Mouse (Mus musculus) hindbrain, embryonic 12.5 days (tissue): ENCODE measurements around the gene Maip1. TPM values are rescaled to one million over a fixed set of nuclear protein-coding genes. Genes with fewer than 3 reads are reported as not detected.

Source experiments
- ATAC-seq: fragments of 200-750 bp; cut with Nextera tagmentation; 2 replicates; pipeline ENCODE4 v1.8.0; 2017; ENCODE audit warnings: moderate TSS enrichment; ENCODE audit not compliant: low FRiP score
- H3K27ac ChIP-seq: fragments of 300-500 bp; sonication (generic); 2 replicates; pipeline ENCODE4 v1.5.1; 2016; ENCODE audit warnings: mild to moderate bottlenecking
- H3K27me3 ChIP-seq: fragments of 300-500 bp; sonication (generic); 2 replicates; pipeline ENCODE4 v1.6.1; 2016; ENCODE audit warnings: mild to moderate bottlenecking
- H3K36me3 ChIP-seq: fragments of 300-500 bp; sonication (generic); 2 replicates; pipeline ENCODE4 v1.6.1; 2016; ENCODE audit warnings: mild to moderate bottlenecking
- H3K4me1 ChIP-seq: fragments of 300-500 bp; sonication (generic); 2 replicates; pipeline ENCODE4 v1.6.1; 2016
- H3K4me2 ChIP-seq: fragments of 300-500 bp; sonication (generic); replicated peaks from 2 replicates; pipeline ENCODE4 v1.6.1; 2016; ENCODE audit warnings: mild to moderate bottlenecking
- H3K4me3 ChIP-seq: fragments of 300-500 bp; sonication (generic); 2 replicates; pipeline ENCODE4 v1.5.1; 2016; ENCODE audit warnings: mild to moderate bottlenecking
- H3K9ac ChIP-seq: fragments of 300-500 bp; sonication (generic); 2 replicates; pipeline ENCODE4 v1.6.1; 2016; ENCODE audit warnings: mild to moderate bottlenecking, moderate library complexity
- H3K9me3 ChIP-seq: fragments of 300-500 bp; sonication (generic); replicated peaks from 2 replicates; pipeline ENCODE4 v1.6.1; 2016; ENCODE audit warnings: mild to moderate bottlenecking
- WGBS: fragments of 180-500 bp; shearing (Covaris S2); methylation state at CpG from one replicate; pipeline ENCODE4 v1.1.7; 2016; 5-methylcytosine and 5-hydroxymethylcytosine counted together
- polyA plus RNA-seq: library from polyadenylated mRNA; unstranded; fragments of >200 nt; fragmentation: Nextera tagmentation; extraction: Ambion mirVana; gene quantifications from 2 replicates; pipeline ENCODE4 v1.2.1, GENCODE M21; 2016

Gene Maip1
- polyA plus RNA-seq, 1 experiment from 2014 or later, result 18.3 TPM

GRCm38 (mm10) chr1:57390993-57391790 is 14.9 kb upstream of the Maip1 start:
- WGBS, result 92% methylated on average over 4 of the region's 4 CpGs
- Histone ChIP-seq H3K36me3 (peaks cover 14% of the 10 kb centered on the region), H3K4me3 (no peak overlapping the region), H3K27ac (no peak overlapping the region), H3K27me3 (no peaks in the 10 kb centered on the region), H3K9ac (no peak overlapping the region), H3K4me1 (no peaks in the 10 kb centered on the region), H3K4me2 (no peak overlapping the region), H3K9me3 (no peaks in the 10 kb centered on the region)
- ATAC-seq, result no peak

- 85% methylated on average over 4 of the region's 4 CpGs for WGBS
- Histone ChIP-seq H3K9ac (no peak overlapping the region), H3K27me3 (no peaks in the 10 kb centered on the region), H3K4me1 (no peaks in the 10 kb centered on the region), H3K4me2 (no peak overlapping the region), H3K27ac (no peak overlapping the region), H3K36me3 (peaks cover 20% of the 10 kb centered on the region), H3K4me3 (no peak overlapping the region), H3K9me3 (no peaks in the 10 kb centered on the region)
- no peak for ATAC-seq
Measured at GRCm38 (mm10) chr1:57392417-57392816, 13.7 kb upstream of the Maip1 start.

- Histone ChIP-seq H3K27me3 (no peaks in the 10 kb centered on the region), H3K4me3 (no peak overlapping the region), H3K36me3 (peaks cover 23% of the 10 kb centered on the region), H3K4me1 (no peaks in the 10 kb centered on the region), H3K9me3 (no peaks in the 10 kb centered on the region), H3K27ac (no peak overlapping the region), H3K9ac (no peak overlapping the region), H3K4me2 (no peak overlapping the region)
- no peak for ATAC-seq
- WGBS, result 69% methylated on average over 3 of the region's 3 CpGs
Measured at GRCm38 (mm10) chr1:57394051-57394450, 12.1 kb upstream of the Maip1 start.

GRCm38 (mm10) chr1:57400321-57400720 is 5.8 kb upstream of the Maip1 start:
- H3K4me2 ChIP-seq, result no peak overlapping the region
- no peak overlapping the region for H3K4me3 ChIP-seq
- ATAC-seq, result no peak
- H3K4me1 ChIP-seq, result peaks cover under 1% of the 10 kb centered on the region; the same call in 1 of the 2 replicates
- H3K27ac ChIP-seq, result no peak overlapping the region
- peaks cover 29% of the 10 kb centered on the region for H3K36me3 ChIP-seq
- no peaks in the 10 kb centered on the region for H3K27me3 ChIP-seq
- H3K9me3 ChIP-seq, result no peaks in the 10 kb centered on the region
- WGBS, result 86% methylated on average over 2 of the region's 2 CpGs
- no peak overlapping the region for H3K9ac ChIP-seq

- Histone ChIP-seq H3K27ac (no peak overlapping the region), H3K9ac (no peak overlapping the region), H3K4me2 (no peak overlapping the region), H3K4me3 (no peak overlapping the region), H3K27me3 (no peaks in the 10 kb centered on the region), H3K4me1 (peaks cover 5% of the 10 kb centered on the region; the same call in 1 of the 2 replicates), H3K36me3 (peaks cover 27% of the 10 kb centered on the region), H3K9me3 (no peaks in the 10 kb centered on the region)
- ATAC-seq, result no peak
- WGBS, result 96% methylated on average over 2 of the region's 2 CpGs
Measured at GRCm38 (mm10) chr1:57400877-57401276, 5.3 kb upstream of the Maip1 start.

GRCm38 (mm10) chr1:57402116-57402515 is 4.0 kb upstream of the Maip1 start:
- no peak for ATAC-seq
- no peaks in the 10 kb centered on the region for H3K9me3 ChIP-seq
- H3K9ac ChIP-seq, result no peak overlapping the region
- H3K27ac ChIP-seq, result no peak overlapping the region
- peaks cover 24% of the 10 kb centered on the region for H3K36me3 ChIP-seq
- no peak overlapping the region for H3K4me3 ChIP-seq
- WGBS, result 94% methylated on average over 5 of the region's 5 CpGs
- no peaks in the 10 kb centered on the region for H3K27me3 ChIP-seq
- H3K4me1 ChIP-seq, result peaks cover 6% of the 10 kb centered on the region
- H3K4me2 ChIP-seq, result no peak overlapping the region

GRCm38 (mm10) chr1:57408994-57409393 is 2.9 kb downstream of the Maip1 start:
- no peak overlapping the region for H3K4me3 ChIP-seq
- no peak for ATAC-seq
- H3K4me2 ChIP-seq, result 0 out of 2 replicates have a peak overlapping the region, but pooled peaks have one; percentile 4
- H3K27me3 ChIP-seq, result no peaks in the 10 kb centered on the region
- peaks cover 23% of the 10 kb centered on the region for H3K4me1 ChIP-seq
- WGBS, result 88% methylated on average over 2 of the region's 2 CpGs
- H3K9me3 ChIP-seq, result no peaks in the 10 kb centered on the region
- peaks cover 23% of the 10 kb centered on the region for H3K36me3 ChIP-seq
- H3K9ac ChIP-seq, result no peak overlapping the region
- H3K27ac ChIP-seq, result no peak overlapping the region

GRCm38 (mm10) chr1:57413397-57413796 is 7.3 kb downstream of the Maip1 start:
- Histone ChIP-seq H3K4me3 (no peak overlapping the region), H3K4me1 (peaks cover 6% of the 10 kb centered on the region; the same call in 1 of the 2 replicates), H3K4me2 (no peak overlapping the region), H3K9ac (no peak overlapping the region), H3K27me3 (no peaks in the 10 kb centered on the region), H3K27ac (no peak overlapping the region), H3K9me3 (no peaks in the 10 kb centered on the region), H3K36me3 (peaks cover 43% of the 10 kb centered on the region)
- no peak for ATAC-seq
- 84% methylated on average over 2 of the region's 2 CpGs for WGBS

GRCm38 (mm10) chr1:57423696-57424095 is 17.6 kb downstream of the Maip1 start:
- Histone ChIP-seq H3K4me2 (no peak overlapping the region), H3K36me3 (no peaks in the 10 kb centered on the region), H3K4me3 (no peak overlapping the region), H3K27ac (no peak overlapping the region), H3K9ac (no peak overlapping the region), H3K27me3 (no peaks in the 10 kb centered on the region), H3K4me1 (no peaks in the 10 kb centered on the region), H3K9me3 (no peaks in the 10 kb centered on the region)
- WGBS, result 11% methylated on average over 1 of the region's 1 CpGs
- ATAC-seq, result no peak

GRCm38 (mm10) chr1:57428368-57429308 is 22.5 kb downstream of the Maip1 start:
- Histone ChIP-seq H3K27me3 (no peaks in the 10 kb centered on the region), H3K4me2 (peak overlapping the region; percentile 39), H3K4me1 (0 out of 2 replicates have a peak, but pooled peaks cover 3% of the 10 kb centered on the region), H3K9me3 (no peaks in the 10 kb centered on the region), H3K9ac (peak overlapping the region; percentile 50), H3K27ac (no peak overlapping the region), H3K36me3 (no peaks in the 10 kb centered on the region), H3K4me3 (no peak overlapping the region)
- ATAC-seq, result peak; percentile 85
- 48% methylated on average over 16 of the region's 16 CpGs for WGBS

GRCm38 (mm10) chr1:57429786-57430483 is 23.8 kb downstream of the Maip1 start:
- Histone ChIP-seq H3K36me3 (no peaks in the 10 kb centered on the region), H3K27ac (0 out of 2 replicates have a peak overlapping the region, but pooled peaks have one; percentile 36), H3K27me3 (no peaks in the 10 kb centered on the region), H3K4me1 (0 out of 2 replicates have a peak, but pooled peaks cover 3% of the 10 kb centered on the region), H3K4me2 (peak overlapping the region; percentile 35), H3K9ac (no peak overlapping the region), H3K9me3 (no peaks in the 10 kb centered on the region), H3K4me3 (no peak overlapping the region)
- ATAC-seq, result peak; percentile 78
- WGBS, result 5% methylated on average over 12 of the region's 12 CpGs

GRCm38 (mm10) chr1:57433141-57433540 is 27.0 kb downstream of the Maip1 start:
- Histone ChIP-seq H3K4me1 (peaks cover 5% of the 10 kb centered on the region), H3K4me3 (no peak overlapping the region), H3K9ac (no peak overlapping the region), H3K4me2 (no peak overlapping the region), H3K9me3 (no peaks in the 10 kb centered on the region), H3K27ac (no peak overlapping the region), H3K27me3 (no peaks in the 10 kb centered on the region), H3K36me3 (no peaks in the 10 kb centered on the region)
- no peak for ATAC-seq
- 92% methylated on average over 7 of the region's 7 CpGs for WGBS
